Mouse (Mus musculus) gastrocnemius, postnatal 4 days (tissue): ENCODE measurements around the gene Surf1. TPM values are rescaled to one million over a fixed set of nuclear protein-coding genes. Genes with fewer than 3 reads are reported as not detected.
A peak's percentile ranks its signal among the peaks of the same experiment; 100 is the strongest.

Experiments used
- DNase-seq, 2 experiments: peaks; one replicate each; pipeline ENCODE4 v3.0.0; 2021 to 2022; ENCODE audit warnings: low spot score in 2 of 2, mixed read lengths in 2 of 2
- total RNA-seq, 2 experiments: library from RNA; stranded (reverse); gene quantifications; 2 replicates each; pipeline ENCODE4 v1.2.3; 2021

Surf1 gene
- total RNA-seq, 2 experiments from 2014 or later, result 38.9 to 44.9 TPM

DNA sequence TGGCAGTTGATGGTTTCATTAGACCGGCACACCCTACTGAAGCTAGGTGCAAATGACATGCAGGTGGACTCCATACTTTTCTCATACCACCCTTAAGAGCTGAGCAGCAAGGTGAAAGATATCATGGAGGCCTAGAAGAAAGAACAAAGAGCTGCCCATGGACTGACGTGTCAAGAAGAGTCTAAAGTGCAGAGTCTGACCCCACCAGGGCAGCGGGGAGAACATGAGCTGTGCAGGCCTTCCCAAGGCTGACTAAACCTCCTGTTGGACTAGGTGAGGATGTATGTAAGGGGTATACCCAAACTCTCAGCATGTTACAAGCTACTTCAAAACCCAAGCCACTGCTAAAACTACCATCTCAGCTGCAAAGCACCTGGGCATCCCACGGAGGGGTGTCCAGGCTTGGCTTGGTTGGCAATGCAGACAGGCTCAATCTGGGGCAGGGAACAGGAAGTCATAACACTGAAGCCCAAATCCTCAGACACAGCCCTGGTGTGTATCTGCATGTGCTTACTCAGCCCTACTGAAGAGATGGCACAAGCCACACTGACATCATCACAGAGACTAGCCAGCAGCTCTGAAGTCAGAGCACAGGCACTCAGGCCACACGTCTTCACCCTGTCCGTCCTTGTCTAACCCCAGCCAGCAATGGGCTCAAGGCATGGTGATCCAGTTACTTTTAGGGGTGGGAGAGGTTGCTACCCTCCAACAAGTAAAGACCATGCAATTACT, 11.6 kb upstream of the Surf1 start:
- no peak for DNase-seq

DNA sequence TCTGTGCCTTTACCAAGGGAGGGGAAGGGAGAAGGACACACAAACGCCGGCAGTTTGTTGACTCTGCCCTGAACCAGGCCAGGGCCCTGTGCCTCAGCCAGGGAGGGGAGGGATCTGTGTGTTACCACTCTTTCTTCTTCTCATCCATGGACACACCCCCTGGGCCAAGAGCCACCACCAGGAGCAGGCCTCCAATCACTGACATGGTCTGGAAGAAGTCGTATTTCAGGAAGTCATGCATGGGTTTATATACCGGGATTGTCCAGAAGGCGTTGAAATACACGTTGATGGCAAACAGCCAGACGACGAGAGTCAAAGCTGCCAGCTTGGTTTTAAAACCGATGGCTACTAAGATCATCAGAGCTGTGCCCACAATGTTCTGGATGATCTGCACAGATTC, 5.5 kb upstream of the Surf1 start:
- DNase-seq, result no peak

DNA sequence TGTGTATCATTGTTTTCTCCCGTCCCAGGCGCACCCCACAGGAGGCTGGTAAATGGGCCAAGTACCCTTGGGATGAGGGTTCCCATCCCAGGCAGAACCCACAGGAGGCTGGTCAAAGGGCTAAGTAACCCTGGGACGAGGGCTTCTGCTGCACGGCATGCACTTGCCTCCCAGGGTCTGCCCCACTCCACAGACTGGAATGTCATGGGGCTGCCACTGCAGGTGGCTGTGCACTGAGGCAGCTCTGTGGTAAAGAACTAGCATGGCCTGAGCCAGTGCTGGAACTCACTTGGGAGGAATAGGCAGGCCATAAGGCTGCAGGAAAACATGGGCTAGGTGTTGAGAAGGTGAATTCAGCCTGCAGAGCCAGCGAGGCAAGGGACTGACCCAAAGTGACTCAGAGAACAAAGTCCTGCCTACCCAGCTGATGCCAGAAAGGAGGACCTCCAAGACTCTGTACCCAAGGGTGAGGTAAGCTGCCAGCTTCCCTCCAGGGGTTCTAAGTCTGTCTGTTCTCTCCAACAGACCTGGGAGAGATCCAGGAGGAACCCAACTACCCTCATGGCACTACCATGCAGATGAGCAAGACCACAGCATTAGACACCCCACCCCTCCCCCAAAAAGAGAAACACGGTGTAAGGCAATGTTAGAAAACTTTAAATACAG, 4.0 kb upstream of the Surf1 start:
- DNase-seq, result no peak

DNA sequence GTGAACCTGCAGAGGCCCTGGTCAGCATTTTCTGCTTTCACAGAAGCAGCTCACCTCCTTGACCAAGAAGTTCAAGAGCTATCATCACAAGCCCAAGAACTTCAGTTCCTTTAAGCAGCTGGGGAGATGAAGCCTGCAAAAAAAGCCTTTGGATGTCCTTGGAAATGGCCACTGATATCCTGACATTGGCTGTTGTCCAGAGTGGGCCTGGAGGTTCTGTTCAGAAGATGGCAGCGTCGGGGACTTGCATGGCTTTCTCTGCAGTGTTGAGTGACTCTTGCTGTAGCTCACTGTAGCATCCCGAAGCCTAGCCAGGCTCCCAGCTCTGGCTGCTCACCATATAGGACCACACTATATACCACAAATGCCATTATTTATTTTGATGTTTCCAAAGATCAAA, 3.4 kb upstream of the Surf1 start:
- DNase-seq, result no peak

DNA sequence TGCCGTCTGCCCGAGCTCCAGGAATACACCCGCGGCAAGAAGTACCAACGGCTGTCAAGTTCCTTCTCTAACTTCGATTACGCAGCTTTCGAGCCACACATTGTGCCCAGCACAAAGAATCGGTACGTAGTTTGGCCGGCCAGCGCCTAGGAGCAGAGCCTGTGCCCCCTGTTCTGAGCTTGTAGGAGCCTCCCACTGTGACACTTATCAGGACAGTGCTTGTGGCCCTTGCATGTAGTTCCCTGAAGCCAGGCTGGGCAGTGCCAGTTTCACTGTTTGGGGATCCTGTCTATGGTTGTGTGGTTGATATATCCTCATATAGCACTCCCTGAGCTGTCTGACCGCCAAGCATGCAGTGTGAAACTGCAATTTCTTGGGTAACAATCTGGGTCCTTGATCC, 408 bp upstream of the Surf1 start:
- no peak for DNase-seq

DNA sequence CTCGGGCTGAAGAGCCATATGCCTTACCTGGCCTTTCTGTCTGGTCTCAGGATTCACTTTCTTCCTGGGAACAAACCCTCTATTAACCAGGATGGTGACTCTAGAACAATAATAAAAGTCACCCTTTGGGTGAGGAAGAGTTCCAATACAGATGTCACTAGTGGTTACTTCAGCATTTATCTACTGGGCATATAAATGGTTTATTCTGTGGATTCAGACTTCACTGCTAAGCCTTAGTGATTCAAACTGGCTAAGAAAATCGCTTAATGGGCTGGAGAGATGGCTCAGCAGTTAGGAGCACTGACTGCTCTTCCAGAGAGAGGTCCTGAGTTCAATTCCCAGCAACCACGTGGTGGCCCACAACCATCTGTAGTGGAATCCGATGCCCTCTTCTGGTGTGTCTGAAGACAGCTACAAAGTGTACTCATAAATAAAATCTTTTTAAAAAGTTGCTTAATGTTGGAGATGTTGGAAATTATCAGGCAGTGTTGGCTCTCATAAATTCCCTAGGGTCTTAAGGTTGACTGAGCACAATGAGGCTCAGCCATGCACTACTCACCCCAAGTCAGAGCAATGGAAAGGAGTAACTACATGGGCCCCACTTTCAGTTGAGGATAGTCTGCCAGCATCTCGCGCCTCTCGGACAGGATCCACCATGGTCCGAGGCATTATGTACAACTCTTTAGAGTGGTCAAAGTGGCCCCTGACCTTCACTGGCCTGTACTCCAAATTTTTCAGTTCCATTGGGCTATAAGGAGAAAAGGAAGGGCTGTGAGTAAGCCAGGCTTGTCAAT, 2.0 kb downstream of the Surf1 start:
- no peak for DNase-seq

DNA sequence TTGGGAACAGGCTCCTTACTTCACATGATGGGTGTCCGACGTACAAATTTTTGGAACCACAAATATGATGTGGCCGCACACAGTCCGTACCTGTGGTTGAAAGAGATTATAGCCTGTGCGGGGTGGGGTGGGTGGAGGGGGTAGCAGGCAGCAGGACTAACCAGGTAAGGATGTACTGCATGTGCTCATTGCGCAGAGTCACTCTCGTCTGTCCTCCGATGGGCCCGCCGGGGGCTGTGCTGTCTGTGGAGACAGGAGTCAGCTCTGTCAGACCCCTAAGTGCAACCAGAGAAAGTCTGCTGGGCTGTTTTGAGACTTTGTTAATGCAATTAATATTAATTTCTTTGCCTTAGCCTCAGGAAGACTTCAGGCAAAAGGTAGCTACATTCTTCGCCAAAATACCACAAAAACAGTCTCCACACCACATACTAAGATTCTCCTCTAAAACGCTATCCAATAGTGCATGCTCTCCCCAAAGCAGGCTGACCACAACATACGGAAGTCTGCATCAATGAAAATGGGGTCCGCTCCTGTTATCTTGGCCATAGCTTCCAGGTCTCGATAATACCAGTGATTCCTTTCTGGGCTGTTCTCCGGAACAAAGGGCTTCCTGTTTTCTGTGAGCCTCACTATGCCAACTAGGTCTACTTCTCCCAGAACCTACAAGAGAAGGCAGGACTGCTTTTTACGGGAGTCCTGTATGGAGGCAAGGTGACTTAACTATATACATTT, 2.7 kb downstream of the Surf1 start:
- no peak for DNase-seq

DNA sequence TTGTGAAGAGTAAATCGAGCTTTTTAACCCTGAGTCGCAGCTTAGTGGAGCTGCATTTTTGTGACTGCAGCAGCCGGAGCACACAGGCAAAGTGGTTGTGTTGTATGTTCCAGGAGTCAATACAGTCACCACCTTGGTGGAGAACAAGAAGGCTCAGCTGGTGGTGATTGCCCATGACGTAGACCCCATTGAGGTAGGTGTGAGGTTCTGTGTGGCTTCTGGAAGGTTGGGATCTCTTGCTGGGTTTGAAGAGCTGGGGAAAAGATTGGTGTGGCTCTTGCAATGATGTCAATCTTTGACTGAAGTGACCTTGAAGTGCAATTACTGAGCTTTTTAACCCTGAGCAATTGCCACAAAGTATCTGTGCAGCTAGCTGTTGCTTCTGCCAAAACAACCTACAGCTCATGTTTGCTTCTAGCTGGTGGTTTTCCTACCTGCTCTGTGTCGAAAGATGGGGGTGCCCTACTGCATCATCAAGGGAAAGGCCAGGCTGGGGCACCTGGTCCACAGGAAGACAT, 4.0 kb downstream of the Surf1 start:
- no peak for DNase-seq

DNA sequence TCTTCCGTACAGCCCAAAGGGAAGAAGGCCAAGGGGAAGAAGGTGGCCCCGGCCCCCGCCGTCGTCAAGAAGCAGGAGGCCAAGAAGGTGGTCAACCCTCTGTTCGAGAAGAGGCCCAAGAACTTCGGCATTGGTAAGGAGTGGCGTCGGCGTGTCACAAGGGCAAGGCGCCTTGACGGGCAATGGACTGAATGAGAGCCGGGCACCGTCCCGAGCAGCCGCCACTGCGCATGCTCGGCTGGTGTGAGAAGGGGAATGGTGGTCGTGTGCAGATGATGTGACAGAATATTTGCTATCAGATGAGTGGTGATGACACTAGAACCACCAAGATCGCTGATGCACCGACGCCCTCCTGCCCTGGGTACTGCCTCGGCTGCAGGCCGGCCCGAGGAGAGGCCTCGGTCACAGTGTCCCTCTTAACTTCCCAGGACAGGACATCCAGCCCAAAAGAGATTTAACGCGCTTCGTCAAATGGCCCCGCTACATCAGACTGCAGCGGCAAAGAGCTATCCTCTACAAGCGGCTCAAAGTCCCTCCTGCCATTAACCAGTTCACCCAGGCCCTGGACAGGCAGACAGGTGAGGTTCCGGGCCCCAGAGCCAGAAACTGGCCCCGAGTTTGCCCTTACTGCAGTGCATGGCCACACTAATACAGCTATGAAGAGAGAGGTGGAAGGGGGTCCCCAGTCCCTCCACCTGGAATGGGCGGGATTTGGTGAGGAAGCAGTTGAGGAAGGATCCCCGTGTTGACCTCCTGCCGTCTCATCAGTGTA, 5.2 kb downstream of the Surf1 start:
- DNase-seq, result peak in 1 of 2 experiments; percentile 73

DNA sequence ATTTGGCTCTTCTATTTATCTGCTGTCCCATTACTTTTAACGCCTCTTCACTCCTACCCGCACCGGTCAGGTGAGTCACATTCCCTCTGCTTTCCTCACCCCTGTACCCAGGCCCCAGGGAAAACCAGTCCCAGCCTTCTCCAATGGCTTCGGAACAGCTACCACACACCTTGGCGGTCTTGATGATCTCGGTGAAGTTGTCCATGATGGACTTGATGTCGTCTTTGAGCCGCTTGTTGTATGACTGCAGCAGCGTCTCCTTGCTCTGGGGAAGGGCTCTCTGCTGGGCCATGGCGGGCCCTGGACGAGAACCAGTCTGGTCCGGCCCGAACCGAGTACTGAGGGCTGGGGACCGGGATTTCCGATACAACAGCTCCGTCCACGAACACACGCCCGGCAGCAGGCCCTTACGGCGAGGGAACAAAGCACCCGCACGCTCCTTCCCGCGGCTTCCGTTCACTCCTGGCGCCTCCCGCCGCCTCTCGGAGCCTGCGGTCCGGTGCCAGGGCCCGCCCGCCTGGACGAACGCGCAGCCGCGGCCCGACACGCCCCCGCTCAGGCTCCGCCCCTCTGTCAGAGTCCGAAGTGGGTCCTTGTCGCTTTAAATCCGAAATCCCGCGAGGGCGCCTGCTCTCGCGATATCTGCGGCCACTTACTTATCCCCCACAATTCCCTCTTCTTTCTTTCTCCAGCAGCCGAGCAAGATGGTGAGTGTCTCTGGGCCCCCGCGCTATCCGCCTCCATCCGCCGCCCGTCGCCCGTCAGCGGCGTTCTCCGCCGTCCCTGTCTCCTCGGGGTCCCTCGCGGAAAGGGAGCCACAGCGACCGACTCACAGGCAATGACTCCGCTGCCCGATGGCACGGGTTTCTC, 6.0 kb downstream of the Surf1 start, which contains the start of the genes Med22 and Rpl7a:
Gene Med22 (minus strand): TSS at position 554 of the 870 bp plus-strand sequence.
Gene Rpl7a (plus strand): TSS at position 641 of the 870 bp plus-strand sequence.
- peak; percentile 100 for DNase-seq

DNA sequence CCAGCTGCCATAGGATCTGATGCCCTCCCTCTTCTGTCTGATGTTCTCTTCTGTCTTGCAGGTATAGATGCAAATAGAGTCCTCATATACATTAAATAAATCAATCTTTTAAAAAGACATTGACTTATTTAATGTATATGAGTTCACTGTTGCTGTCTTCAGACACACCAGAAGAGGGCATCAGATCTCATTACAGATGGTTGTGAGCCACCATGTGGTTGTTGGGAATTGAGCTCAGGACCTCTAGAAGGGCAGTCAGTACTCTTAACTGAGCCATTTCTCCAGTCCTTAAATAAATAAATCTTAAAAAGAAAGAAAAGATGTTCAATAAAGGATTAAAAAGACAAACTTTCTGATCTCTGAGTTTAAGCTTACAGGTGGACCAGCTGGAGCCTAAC, 6.9 kb downstream of the Surf1 start:
- DNase-seq, result no peak

DNA sequence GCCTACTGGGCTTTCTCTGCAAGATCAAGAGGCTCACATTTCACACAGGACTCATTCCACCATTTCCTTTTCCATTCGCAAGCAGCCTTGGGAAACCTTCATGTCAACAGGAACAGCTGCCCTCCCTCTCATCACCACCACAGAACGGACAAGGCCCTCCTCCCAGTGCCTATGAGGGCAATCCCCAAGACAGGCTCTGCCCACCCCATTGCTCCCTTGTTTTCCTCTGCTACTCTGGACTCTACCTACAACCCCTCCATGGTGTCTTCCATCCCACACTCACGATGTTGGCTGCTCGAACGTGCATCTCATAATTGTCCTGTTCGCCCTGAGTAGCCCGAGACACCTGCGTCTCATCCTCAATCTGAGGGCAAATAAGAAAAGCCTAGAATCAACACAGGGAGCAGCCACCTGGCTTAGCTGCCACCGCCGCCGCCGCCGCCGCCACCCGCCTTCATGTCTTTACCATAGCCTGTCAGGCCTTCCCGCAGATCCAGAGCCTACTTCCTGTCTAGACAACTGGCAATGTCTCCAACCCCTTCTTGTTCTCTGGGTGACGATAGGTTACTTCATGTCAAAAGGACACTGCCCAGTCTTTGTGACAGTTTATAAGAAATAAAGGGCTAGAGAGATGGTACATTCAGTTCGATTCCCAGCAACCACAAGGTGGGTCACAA, 7.5 kb downstream of the Surf1 start:
- DNase-seq, result no peak

DNA sequence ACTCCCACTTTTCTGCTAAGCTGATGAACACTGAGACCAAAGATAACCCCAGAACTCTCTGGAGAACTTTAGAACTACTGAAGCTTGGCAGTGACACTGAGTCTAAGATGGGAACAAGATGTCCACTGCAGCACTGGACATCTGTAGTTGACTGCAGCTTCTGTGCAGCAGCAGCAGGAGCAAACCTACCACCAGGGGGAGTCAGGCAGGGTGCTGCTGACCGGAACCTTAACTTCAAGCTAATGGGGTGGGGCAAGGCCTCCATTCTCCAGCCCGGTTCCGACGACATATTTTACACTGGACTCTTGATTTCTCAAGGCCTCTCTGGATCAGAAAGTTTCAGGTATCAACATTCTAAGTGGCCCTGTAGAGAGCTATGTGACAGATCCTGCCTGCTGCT, 9.2 kb downstream of the Surf1 start:
- DNase-seq, result peak in 1 of 2 experiments; percentile 54

DNA sequence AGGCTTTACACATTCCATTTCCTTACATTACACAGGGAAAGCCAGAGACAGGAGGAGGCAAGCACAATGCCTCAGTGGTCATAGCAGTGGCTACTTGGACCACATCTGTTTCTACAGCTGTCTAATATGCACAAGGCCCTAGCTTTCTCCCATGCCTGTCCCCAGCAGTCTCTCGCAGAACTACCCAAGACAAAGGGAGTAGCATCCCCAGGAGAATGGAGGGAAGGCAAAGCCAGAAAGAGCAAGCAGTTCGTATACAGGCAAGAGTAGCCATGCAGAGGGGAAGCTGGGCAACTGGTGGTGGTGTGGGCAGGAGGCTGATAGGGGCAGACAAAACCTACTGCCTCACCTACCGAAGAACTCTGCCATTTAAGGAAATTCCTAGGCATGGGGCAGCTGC, 9.9 kb downstream of the Surf1 start:
- no peak for DNase-seq

DNA sequence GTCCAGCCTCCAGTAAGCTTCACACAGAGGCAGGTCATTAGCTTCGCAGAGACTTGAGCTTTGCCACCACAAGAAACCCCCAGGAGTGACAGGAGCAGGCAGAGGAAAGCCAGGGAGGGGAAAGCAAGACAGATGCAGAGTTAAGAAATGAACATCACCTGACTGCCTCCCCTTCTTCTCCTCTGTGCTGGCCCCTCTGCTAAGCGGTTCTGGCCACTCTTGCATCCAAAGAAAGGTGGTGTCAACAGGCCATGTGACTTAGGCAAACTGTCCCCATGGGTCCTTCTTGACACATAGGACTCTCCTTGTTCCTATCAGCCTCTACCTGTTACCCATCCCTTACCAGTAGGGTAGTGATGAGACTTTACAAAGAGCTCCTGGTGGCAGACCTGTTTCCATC, 10.4 kb downstream of the Surf1 start:
- DNase-seq, result no peak

DNA sequence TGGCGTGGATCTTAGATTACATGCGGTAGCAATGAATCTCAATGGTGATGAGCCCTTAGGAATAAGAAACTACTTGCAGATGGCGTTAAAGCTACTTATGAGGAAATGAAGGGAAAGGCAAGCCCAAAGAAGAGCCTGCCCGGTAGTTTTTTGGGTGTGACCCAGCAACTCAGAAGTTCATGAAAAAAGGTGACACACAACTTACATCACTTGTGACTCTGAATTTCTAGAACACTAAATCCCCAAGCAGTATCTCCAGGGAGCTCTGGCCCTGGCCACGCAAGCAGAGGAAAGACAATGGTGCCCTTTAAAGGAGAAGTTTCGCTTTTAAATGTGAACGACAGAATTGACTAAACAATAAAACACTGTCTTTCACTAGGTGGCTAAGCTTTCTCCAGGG, 13.0 kb downstream of the Surf1 start:
- no peak for DNase-seq

DNA sequence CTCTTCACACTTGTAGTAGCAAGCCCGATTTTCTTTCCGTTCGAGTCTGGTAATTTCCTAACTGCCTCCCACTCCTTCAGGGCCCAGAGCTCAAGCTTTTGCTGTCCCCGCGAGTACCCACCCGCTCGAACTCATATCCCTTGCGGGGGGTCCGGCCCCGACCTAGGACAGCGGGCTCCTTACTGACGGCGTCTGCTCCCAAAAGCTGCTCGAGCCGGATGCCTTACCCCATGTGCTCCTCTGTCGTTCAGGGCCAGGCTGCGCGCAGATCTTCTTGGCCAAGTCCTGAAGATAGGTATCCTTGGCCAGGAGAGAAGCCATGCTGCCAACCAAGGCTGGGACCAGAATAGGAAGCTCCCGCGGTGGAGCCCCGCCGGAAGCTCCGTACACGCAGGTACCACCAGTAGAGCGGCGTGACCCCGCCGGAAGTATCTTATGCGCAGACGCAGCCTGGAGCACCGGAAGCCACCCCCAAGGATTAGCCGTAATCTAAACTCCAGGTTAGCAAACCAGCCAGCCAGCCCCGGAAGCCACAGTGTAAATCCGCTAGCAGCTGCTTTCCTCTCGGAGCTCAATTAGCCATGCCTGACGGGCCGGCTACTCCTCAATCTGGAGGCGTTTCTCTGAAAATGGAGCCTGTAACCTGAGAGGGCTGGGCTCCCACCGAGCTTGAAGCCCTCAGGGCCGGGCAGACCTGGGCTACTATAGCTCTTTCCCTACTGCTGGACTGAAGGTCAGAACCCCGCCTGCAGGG, 13.7 kb downstream of the Surf1 start, which contains the start of gene Surf6:
Gene Surf6 (minus strand): TSS at position 413 of the 754 bp plus-strand sequence.
- DNase-seq, result peak; percentile 79 to 90
